Mouse (Mus musculus): ENCODE results near the gene Ttll4. TPM values are rescaled to one million over a fixed set of nuclear protein-coding genes. Genes with fewer than 3 reads are reported as not detected.

Ttll4 gene
- polyA plus RNA-seq (2014; fragmentation: Illumina TruSeq; extraction: RNeasy Lipid Tissue Mini Kit (QIAGEN cat#74804); ENCODE audit: low read depth, low replicate concordance): 74.8 TPM

DNA sequence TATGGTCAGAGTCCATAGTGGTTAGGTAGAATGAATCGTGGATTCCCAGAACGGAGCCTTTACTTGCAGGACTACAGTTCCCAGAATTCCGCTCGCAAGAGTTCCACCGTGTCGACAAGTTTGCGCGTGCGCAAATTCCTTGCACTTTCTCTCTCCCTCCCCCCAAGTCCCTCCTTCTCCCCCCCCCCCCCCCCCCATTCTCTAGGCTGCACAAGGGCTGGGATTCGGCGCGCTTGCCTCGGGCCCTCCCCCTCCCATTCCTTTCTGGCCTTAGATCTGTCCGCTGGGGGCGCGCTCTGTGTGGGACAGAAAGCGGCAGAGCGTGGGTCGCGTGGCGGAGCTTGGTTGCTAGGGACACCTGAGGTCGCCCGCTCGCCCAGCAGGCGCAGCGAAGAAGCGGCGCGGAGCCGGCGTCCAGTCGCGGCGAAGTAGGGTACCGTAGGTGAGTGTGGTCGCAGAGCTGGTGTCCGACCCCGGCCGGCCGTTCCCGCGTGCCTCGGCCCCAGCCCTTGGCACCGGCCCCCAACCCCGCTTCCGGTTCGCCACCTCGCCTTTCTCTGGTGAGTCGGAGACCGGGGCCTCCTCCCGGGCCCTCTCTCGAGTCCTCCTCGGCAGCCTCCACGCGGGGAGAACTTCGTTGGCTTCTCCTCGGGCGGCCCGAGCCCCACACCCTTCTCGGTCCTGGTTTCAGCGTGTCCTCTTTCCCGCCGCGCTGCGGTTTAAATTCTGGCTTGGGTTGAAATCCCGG lies at the start of gene Ttll4:
Ttll4 (plus strand) TSS at position 298 of the 748 bp plus-strand sequence.

DNA sequence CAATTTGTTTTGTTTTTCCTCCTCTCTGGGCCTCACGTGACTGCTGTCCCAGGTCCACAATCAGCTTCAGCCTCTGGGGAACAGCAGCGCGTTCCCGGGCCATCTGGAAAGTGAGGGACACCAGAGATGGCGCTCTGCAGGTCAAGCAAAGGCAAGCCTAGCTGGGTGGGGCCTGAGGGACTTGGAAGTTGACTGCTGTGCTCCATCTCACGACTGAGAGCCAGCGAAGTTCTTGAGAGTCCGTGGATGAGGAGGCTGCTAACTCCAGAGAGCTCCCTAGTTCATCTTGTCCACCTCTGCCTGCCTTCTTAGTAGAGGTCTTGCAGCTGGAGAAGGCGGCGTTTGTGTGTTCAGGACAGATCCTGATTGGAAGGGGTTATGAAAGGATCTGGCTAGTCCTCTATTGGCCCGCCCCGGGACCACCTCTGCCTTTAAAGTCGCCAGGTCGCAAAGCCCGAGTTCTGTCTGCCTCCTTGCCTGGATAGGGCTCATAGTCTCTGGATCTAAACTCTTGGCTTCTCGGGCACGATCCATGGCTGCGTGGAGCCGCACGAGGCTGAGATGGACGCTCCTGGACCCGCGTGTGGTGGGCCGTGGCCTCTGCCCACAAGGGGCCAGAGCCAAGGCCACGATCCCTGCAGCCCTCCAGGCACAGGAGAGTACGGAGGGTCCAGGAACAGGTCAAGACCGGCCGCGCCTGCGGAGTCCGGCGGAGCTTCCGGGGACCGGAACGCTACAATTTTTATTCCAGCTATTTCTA lies 51.7 kb downstream of the Ttll4 start, which contains the start of gene Cyp27a1:
Cyp27a1 (plus strand) TSS at position 476 of the 760 bp plus-strand sequence.

DNA sequence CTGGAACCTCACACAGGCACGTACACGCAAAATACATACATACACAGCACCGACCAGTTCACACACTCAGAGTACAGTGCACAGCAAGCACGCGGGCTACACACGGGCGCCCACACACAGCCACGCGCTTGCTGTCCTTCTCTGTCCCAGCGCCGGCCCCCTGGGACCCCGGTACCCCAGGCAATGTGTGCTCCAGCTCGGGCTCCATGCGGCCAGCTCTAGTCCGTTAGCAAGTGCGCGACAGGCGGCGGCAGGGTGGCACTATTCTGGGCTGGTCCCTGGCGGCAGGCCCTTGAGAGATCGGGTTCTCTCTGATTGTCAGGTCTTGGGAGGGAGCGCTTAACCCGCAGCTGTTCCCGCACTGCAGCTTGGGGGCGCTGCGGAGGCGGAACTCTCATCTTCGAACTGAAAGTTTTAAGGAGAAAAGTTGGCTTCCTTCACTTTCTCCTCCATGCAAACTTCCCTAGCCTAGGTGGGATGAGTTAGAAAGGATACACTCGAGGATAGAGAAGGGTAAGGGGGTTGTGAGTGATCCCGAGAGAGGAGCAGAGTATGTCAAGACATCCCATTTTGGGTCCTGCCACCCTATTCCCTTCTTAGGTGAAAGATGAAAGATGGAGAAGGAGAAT lies 87.2 kb downstream of the Ttll4 start, which contains the start of gene Prkag3:
Prkag3 (minus strand) TSS at position 579 of the 629 bp plus-strand sequence.

Other genes with a start within 250 kb of the Ttll4 start
- gene Cnot9, start 155.7 kb upstream of the Ttll4 start, polyA plus RNA-seq (2014; fragmentation: Illumina TruSeq; extraction: RNeasy Lipid Tissue Mini Kit (QIAGEN cat#74804); ENCODE audit: low read depth, low replicate concordance): 38.2 TPM
- gene Plcd4, start 118.9 kb upstream of the Ttll4 start, polyA plus RNA-seq (2014; fragmentation: Illumina TruSeq; extraction: RNeasy Lipid Tissue Mini Kit (QIAGEN cat#74804); ENCODE audit: low read depth, low replicate concordance): 174 TPM
- 123 TPM for gene Usp37, start 117.5 kb upstream of the Ttll4 start, polyA plus RNA-seq (2014; fragmentation: Illumina TruSeq; extraction: RNeasy Lipid Tissue Mini Kit (QIAGEN cat#74804); ENCODE audit: low read depth, low replicate concordance)
- gene Zfp142, start 73.5 kb upstream of the Ttll4 start, polyA plus RNA-seq (2014; fragmentation: Illumina TruSeq; extraction: RNeasy Lipid Tissue Mini Kit (QIAGEN cat#74804); ENCODE audit: low read depth, low replicate concordance): 3.1 TPM
- gene Bcs1l, start 73.5 kb upstream of the Ttll4 start, polyA plus RNA-seq (2014; fragmentation: Illumina TruSeq; extraction: RNeasy Lipid Tissue Mini Kit (QIAGEN cat#74804); ENCODE audit: low read depth, low replicate concordance): 2.4 TPM
- gene Rnf25, start 60.3 kb upstream of the Ttll4 start, polyA plus RNA-seq (2014; fragmentation: Illumina TruSeq; extraction: RNeasy Lipid Tissue Mini Kit (QIAGEN cat#74804); ENCODE audit: low read depth, low replicate concordance): 59.3 TPM
- gene Stk36, start 60.3 kb upstream of the Ttll4 start, polyA plus RNA-seq (2014; fragmentation: Illumina TruSeq; extraction: RNeasy Lipid Tissue Mini Kit (QIAGEN cat#74804); ENCODE audit: low read depth, low replicate concordance): 150 TPM
- gene Cyp27a1, start 51.8 kb downstream of the Ttll4 start, polyA plus RNA-seq (2014; fragmentation: Illumina TruSeq; extraction: RNeasy Lipid Tissue Mini Kit (QIAGEN cat#74804); ENCODE audit: low read depth, low replicate concordance): 2.7 TPM
- 0.08 TPM for gene Prkag3, start 87.5 kb downstream of the Ttll4 start, polyA plus RNA-seq (2014; fragmentation: Illumina TruSeq; extraction: RNeasy Lipid Tissue Mini Kit (QIAGEN cat#74804); ENCODE audit: low read depth, low replicate concordance)
- 2.4 TPM for gene Wnt6, start 110.1 kb downstream of the Ttll4 start, polyA plus RNA-seq (2014; fragmentation: Illumina TruSeq; extraction: RNeasy Lipid Tissue Mini Kit (QIAGEN cat#74804); ENCODE audit: low read depth, low replicate concordance)
- not detected for gene Wnt10a, start 129.8 kb downstream of the Ttll4 start, polyA plus RNA-seq (2014; fragmentation: Illumina TruSeq; extraction: RNeasy Lipid Tissue Mini Kit (QIAGEN cat#74804); ENCODE audit: low read depth, low replicate concordance)
- not detected for gene Cdk5r2, start 193.2 kb downstream of the Ttll4 start, polyA plus RNA-seq (2014; fragmentation: Illumina TruSeq; extraction: RNeasy Lipid Tissue Mini Kit (QIAGEN cat#74804); ENCODE audit: low read depth, low replicate concordance)
- 3.4 TPM for gene Fev, start 223.7 kb downstream of the Ttll4 start, polyA plus RNA-seq (2014; fragmentation: Illumina TruSeq; extraction: RNeasy Lipid Tissue Mini Kit (QIAGEN cat#74804); ENCODE audit: low read depth, low replicate concordance)
- gene Cryba2, start 231.4 kb downstream of the Ttll4 start, polyA plus RNA-seq (2014; fragmentation: Illumina TruSeq; extraction: RNeasy Lipid Tissue Mini Kit (QIAGEN cat#74804); ENCODE audit: low read depth, low replicate concordance): not detected

All from testis, adult 10 weeks (tissue).